Mouse (Mus musculus): ENCODE results near the gene Samd8.
A peak's percentile ranks its signal among the peaks of the same experiment; 100 is the strongest.

The Samd8 gene

DNA sequence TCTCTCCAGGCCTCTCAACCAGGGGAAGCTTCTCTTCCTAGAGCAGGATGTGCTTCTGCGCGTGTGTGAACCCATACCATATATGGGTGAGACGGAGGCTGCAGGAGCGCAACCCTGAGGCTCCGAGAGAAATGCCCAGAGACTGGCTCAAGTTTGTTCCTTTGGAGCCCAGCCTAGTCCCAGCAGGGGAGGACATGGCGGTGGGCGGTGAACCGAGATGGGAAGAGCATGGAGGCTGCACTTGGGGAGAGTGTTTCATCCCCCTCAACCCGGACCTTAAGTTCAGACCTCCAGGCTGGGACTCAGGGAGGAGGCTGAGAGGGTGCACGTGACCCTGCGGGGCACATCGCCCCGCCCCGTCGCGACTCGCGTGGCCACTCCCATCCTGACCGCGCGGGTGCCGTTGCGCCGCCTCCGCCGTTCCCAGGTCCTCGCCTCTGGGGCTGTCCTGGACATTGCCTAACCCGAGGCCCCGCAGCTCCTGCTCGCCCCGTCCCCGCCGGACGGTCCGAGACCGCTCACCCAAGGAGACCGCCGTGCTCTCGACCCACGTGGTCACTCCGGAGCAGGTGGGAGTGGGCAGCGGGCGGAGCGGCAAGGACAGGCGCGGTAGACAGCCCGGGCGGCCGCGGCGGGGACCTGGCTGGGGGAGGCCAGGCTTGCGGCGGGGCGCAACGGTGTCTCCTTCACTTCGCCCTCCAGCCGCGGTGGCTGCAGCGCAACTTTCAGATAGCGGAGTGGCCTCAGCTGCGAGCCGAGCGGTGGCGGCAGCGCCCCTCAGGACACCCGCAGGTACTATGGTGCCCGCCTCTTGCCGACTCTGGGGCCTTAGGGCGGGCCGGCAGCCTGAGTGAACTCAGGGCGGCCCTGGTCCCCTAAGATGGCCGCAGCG, 80.8 kb downstream of the Samd8 start:
- DNase-seq (ENCODE audit: low spot score), result peak; percentile 97

DNA sequence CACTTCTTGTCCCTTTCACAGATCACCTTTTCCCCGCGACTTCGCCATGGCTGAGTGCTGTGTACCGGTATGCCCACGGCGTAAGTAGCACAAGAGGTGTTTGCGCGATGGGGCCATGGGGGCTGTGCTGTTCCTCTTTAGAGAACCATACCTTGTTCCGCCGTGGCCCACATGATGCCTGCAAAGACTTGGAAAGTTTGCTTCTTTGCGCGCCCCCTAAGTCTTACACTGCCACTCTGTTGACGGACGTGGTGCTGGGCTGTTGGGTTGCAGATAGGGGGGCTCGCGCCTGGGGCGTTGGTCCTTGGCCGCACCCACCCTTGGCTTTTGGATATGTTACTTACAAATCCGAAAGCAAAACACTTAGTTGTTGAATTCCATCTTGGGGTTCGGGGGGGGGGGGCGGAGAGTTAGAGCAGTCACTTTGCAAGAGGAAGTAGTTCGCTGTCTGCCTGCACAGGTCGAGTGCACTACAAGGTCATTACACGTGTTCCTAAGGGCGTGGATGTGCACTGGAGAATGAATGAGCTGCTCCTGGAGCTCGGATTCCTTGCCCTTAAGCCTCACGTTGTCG, 81.6 kb downstream of the Samd8 start:
- no peak for DNase-seq (ENCODE audit: low spot score)

DNA sequence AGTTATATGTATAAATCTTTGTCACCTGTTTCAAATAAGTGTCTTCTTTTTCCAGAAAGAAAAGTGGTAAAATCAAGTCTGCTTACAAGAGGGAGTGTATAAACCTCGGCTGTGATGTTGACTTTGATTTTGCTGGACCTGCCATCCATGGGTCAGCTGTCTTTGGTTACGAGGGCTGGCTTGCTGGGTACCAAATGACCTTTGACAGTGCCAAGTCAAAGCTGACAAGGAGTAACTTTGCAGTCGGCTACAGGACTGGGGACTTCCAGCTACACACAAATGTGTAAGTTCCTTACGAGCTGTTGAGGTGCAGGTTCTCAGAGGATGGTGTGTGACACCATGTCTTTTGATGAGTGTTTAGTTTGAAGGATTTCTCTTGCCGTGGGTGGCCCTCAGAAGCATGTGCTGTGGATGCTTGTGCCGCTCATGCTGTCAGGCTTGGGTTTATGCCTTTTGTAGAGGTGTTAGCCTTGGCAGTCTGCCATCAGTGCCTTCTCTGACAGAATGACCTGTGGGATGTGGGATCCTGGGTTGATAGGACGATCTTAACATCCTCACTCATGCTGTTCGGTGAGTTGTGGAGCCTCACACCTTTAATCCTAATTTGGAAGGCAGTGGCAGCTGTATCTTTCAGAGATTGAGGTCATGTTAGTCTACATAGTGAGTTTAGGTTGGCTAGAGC, 88.1 kb downstream of the Samd8 start:
- no peak for DNase-seq (ENCODE audit: low spot score)

DNA sequence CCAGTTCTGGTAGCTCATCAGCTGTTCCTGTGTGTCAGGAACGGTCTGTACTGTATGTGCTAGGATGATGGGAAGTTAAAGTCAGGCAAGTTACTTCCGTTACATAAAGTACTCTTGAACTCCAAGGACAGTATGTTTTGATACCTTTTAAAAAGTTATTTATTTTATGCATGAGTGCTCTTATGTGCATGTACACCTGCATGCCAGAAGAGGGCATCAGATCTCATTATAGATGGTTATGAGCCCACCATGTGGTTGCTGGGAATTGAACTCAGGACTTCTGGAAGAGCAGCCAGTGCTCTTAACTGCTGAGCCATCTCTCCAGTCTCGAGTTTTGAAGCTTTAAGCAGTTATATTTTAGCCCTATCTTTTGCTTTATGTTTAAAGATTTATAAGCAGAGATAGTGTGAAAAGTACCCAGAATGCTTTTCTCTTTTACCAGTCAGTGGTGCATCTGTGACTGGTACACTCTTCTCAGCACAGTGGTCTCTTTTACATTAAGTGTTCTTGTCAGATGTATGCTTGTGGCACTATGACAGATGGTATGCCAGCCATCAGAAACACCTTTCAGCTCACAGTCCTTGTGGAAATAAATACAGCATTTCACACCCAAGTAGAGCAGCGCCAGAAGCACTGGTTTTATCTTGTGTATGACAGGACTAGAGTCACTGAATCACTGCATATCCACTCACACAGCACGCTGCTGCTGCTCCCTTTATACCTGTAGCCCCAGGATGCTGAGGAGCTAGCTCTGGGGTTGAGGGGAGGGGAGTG, 91.7 kb downstream of the Samd8 start:
- no peak for DNase-seq (ENCODE audit: low spot score)

DNA sequence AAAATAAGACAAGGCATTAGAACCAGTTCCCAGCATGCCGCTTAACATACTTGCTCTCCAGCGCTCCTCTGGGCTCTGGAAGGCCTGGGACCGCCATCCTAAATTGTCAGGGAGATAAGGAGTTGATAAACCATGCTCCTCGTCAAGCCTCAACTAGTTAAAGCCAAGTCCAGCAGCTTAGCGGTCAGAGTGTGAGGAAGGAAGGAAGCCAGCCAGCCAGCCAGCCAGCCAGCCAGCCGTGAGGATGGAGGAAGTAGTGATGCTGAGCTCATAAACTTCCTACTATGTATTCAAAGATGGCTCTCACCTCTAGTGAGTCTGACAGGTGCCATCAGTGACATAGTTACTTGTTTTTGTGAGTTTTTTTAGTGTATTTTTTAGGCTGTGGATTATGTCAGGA, 92.9 kb downstream of the Samd8 start:
- DNase-seq (ENCODE audit: low spot score), result no peak

DNA sequence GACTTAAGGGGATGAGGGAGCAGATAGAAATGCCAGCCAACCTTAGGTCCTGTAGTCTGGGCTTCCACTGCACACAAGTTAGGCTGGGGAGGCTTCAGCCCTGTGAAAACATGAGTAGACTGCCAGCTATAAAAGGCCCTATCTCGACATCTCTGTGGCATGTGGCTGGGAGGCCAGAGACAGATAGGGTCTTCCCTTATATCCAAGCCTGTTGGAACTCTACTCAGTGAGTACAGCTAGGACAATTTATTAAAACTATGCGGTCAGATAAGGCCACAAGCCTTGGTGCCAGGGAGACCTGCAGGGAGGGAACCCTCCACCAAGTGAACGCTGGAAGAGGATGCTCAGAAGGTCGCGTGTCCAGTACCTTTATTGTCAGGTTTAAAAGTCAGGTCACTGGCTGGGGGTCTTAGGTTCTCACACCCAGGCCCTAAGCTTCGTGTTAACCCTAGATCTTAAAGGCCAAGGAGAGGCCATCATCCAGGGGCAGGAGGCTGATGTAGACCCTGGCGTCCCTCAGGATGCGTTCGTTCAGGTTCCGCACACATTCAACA, 96.6 kb downstream of the Samd8 start:
- DNase-seq (ENCODE audit: low spot score), result no peak

DNA sequence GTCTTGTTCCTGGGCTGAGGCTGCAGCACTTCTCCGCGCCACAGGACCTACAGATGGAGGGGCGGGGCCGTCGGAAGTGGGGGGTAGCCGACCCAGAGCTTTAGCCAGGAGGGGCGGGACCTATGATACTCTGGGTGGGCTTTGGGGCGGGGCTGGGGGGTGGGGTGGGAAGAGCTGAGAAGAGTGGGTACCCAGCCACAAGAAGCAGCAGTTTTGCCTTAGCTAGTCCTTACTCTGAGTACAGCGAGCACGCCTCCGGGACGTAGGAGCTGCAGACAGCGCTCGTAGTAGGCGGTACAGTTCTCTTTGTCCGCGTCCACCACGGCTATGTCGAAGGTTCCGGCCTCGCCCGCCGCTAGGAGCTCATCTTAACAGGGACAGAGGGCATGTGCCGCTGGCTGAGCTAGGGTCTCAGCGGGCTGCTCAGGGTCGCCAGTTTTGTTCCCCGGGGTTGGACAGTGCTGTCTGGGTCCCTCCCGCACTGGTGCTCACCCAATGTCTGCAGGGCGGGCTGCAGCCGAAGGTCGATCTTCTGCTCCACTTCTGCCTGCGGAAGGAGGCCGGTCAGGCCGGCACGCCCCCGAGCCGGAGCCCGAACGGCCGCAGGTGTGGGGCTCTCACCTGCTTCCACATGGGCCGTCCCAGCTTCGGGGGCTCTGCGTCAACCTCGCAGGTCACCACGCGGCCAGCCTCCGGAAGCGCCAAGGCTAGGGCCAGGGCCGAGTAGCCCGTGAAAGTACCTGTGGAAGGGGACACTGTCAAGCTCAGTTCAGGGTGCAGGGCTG, 97.2 kb downstream of the Samd8 start:
- DNase-seq (ENCODE audit: low spot score), result no peak
